Mouse (Mus musculus) ES-Bruce4 (cell line): ENCODE data around the gene Gpr182. TPM values are rescaled to one million over a fixed set of nuclear protein-coding genes. Genes with fewer than 3 reads are reported as not detected.
"Not testable (repeated sequence)": the region's sequence is repeated elsewhere in the genome, so short reads cannot be mapped to it uniquely, and the experiment has no call there.

Source experiments
- H3K27ac ChIP-seq: 2 replicates; pipeline ENCODE4 v1.5.1; 2012; ENCODE audit warnings: low read length, inconsistent platforms; ENCODE audit not compliant: insufficient read depth
- H3K27me3 ChIP-seq: 2 replicates; pipeline ENCODE4 v1.6.1; 2012; ENCODE audit warnings: mild to moderate bottlenecking, low read length, inconsistent platforms; ENCODE audit not compliant: control insufficient read depth, poor library complexity, insufficient read depth, severe bottlenecking
- H3K36me3 ChIP-seq: 2 replicates; pipeline ENCODE4 v1.6.1; 2012; ENCODE audit warnings: inconsistent platforms, mild to moderate bottlenecking, low read length, moderate library complexity; ENCODE audit not compliant: control insufficient read depth, poor library complexity, insufficient read depth, severe bottlenecking
- H3K4me1 ChIP-seq: one replicate; pipeline ENCODE4 v1.8.1; 2011; ENCODE audit warnings: low read length; ENCODE audit not compliant: control insufficient read depth, insufficient read depth
- H3K4me3 ChIP-seq: 2 replicates; pipeline ENCODE4 v1.5.1; 2011; ENCODE audit warnings: low read depth, mild to moderate bottlenecking, low read length
- H3K9ac ChIP-seq: 2 replicates; pipeline ENCODE4 v1.6.1; 2012; ENCODE audit warnings: low read depth, mild to moderate bottlenecking, inconsistent platforms; ENCODE audit not compliant: poor library complexity, severe bottlenecking
- H3K9me3 ChIP-seq: replicated peaks from 2 replicates; pipeline ENCODE4 v1.6.1; 2012; ENCODE audit warnings: mild to moderate bottlenecking, low read length, inconsistent platforms; ENCODE audit not compliant: control insufficient read depth, poor library complexity, insufficient read depth, severe bottlenecking
- CTCF ChIP-seq: IDR thresholded peaks from one replicate; pipeline ENCODE4 v1.8.1; 2011; ENCODE audit warnings: low read depth, low read length
- EP300 ChIP-seq: IDR thresholded peaks from 2 replicates; pipeline ENCODE4 v1.6.1; 2011; ENCODE audit warnings: low read depth, low read length; ENCODE audit not compliant: insufficient read depth
- POLR2A ChIP-seq: IDR thresholded peaks from one replicate; pipeline ENCODE4 v1.8.1; 2011; ENCODE audit warnings: low read length; ENCODE audit not compliant: insufficient read depth
- polyA plus RNA-seq: library from polyadenylated mRNA; stranded (reverse); fragments of >200 nt; gene quantifications from 2 replicates; pipeline ENCODE4 v1.2.4, GENCODE M21; 2011; ENCODE audit warnings: low read depth; ENCODE audit not compliant: missing spikeins, insufficient read depth, insufficient read length

Gene Gpr182
- polyA plus RNA-seq, result not detected in 2 replicates

DNA sequence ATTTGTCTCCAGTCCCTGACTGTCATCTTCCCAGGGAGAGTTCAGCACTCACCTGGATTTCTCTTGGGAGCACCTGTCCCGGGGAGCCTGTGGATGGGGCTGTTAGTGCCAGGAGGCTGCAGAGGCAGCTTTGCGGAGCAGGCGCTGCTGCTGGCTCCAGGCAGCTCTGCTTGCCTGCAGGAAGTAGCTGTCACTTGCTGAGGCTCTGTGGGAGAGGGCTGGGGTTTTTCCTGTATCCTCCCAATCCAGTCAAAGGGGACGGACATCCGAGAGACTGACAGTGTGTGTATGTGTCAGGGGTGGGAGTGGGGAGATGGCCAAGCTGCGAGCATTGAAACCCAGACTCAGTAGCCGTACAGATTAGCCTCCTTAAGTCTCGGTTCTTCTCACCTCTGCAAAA lies at the start of gene Gpr182:
TSS of gene Gpr182 (minus strand) at position 185 of the 400 bp plus-strand sequence.
- Histone ChIP-seq H3K4me3 (peak within 1 kb of the TSS; percentile 23), H3K36me3 (no peaks in the 10 kb centered on the region), H3K9me3 (no peaks in the 10 kb centered on the region), H3K9ac (no peak within 1 kb of the TSS), H3K4me1 (peaks cover 8% of the 10 kb centered on the region), H3K27ac (no peak within 1 kb of the TSS), H3K27me3 (0 out of 2 replicates have a peak, but pooled peaks cover 2% of the 10 kb centered on the region)
- TF ChIP-seq EP300, result no peak
- TF ChIP-seq CTCF, result no peak
- TF ChIP-seq POLR2A, result no peak

- peaks cover 4% of the 10 kb centered on the region for H3K9me3 ChIP-seq
- no peaks in the 10 kb centered on the region for H3K36me3 ChIP-seq
- no peaks in the 10 kb centered on the region for H3K4me1 ChIP-seq
- H3K9ac ChIP-seq, result no peak within 1 kb of the TSS
- no peaks in the 10 kb centered on the region for H3K27me3 ChIP-seq
- no peak within 1 kb of the TSS for H3K27ac ChIP-seq
- no peak within 1 kb of the TSS for H3K4me3 ChIP-seq
- TF ChIP-seq CTCF (no peak), POLR2A (no peak), EP300 (no peak)
These were observed 49.4 kb upstream of the Gpr182 start, which contains the start of gene Rdh16 for GRCm38 (mm10) chr10:127800891-127801290. TSS of gene Rdh16 (plus strand) at chr10:127801152.

GRCm38 (mm10) chr10:127799295-127799694 lies 47.8 kb upstream of the Gpr182 start:
- Histone ChIP-seq H3K27me3 (no peaks in the 10 kb centered on the region), H3K4me1 (no peaks in the 10 kb centered on the region), H3K36me3 (no peaks in the 10 kb centered on the region), H3K4me3 (no peak overlapping the region), H3K9ac (no peak overlapping the region), H3K27ac (no peak overlapping the region), H3K9me3 (peaks cover 6% of the 10 kb centered on the region)
- TF ChIP-seq POLR2A (no peak), EP300 (no peak), CTCF (no peak)

- not testable (repeated sequence) for H3K4me1 ChIP-seq, H3K36me3 ChIP-seq, H3K27ac ChIP-seq, H3K9ac ChIP-seq, H3K4me3 ChIP-seq, H3K27me3 ChIP-seq
- H3K9me3 ChIP-seq, result peaks cover 23% of the 10 kb centered on the region
These were observed 33.9 kb upstream of the Gpr182 start for GRCm38 (mm10) chr10:127785411-127785810.

GRCm38 (mm10) chr10:127782321-127782720 lies 30.8 kb upstream of the Gpr182 start:
- H3K9ac ChIP-seq, result not testable (repeated sequence)

DNA sequence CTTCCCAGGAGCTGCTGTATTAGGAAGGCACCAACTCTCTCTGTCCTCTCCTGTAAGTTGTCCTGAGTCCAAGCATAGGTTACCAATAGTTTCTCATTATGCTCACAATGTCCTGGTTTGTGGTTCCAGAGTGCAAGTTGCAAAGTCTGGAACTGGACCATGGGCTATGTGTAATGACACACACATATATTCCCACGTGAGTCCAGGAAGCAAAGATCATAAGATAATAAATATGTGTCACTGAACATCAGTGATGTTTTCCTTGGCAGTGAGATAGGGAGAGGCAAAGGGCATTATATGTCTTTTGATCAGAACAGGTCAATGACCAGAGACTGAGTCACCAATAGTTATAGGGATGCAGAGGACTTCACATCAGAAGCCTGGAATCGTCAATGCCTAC lies 24.5 kb upstream of the Gpr182 start, which contains the start of gene Rdh9:
TSS of gene Rdh9 (plus strand) at position 376 of the 400 bp plus-strand sequence.
- Histone ChIP-seq H3K9me3 (no peaks in the 10 kb centered on the region), H3K4me3 (no peak within 1 kb of the TSS), H3K27ac (no peak within 1 kb of the TSS), H3K9ac (no peak within 1 kb of the TSS), H3K4me1 (no peaks in the 10 kb centered on the region), H3K27me3 (no peaks in the 10 kb centered on the region), H3K36me3 (no peaks in the 10 kb centered on the region)
- no peak for TF ChIP-seq EP300
- no peak for TF ChIP-seq CTCF

More at GRCm38 (mm10) chr10:127782321-127782720, 30.8 kb upstream of the Gpr182 start:
- H3K27ac ChIP-seq, H3K36me3 ChIP-seq, H3K4me1 ChIP-seq, H3K27me3 ChIP-seq, H3K4me3 ChIP-seq: not testable (repeated sequence)
- peaks cover 20% of the 10 kb centered on the region for H3K9me3 ChIP-seq

- no peaks in the 10 kb centered on the region for H3K9me3 ChIP-seq
- H3K4me1 ChIP-seq, result no peaks in the 10 kb centered on the region
- H3K27me3 ChIP-seq, result no peaks in the 10 kb centered on the region
- TF ChIP-seq CTCF, result no peak
- TF ChIP-seq EP300, result no peak
- TF ChIP-seq POLR2A, result no peak
- H3K27ac ChIP-seq, result no peak overlapping the region
- no peaks in the 10 kb centered on the region for H3K36me3 ChIP-seq
- H3K9ac ChIP-seq, result no peak overlapping the region
- H3K4me3 ChIP-seq, result no peak overlapping the region
These were observed 15.0 kb upstream of the Gpr182 start for GRCm38 (mm10) chr10:127766564-127766963.
